Mouse (Mus musculus): Measurements from ENCODE around the gene Tmem150a.

DNA sequence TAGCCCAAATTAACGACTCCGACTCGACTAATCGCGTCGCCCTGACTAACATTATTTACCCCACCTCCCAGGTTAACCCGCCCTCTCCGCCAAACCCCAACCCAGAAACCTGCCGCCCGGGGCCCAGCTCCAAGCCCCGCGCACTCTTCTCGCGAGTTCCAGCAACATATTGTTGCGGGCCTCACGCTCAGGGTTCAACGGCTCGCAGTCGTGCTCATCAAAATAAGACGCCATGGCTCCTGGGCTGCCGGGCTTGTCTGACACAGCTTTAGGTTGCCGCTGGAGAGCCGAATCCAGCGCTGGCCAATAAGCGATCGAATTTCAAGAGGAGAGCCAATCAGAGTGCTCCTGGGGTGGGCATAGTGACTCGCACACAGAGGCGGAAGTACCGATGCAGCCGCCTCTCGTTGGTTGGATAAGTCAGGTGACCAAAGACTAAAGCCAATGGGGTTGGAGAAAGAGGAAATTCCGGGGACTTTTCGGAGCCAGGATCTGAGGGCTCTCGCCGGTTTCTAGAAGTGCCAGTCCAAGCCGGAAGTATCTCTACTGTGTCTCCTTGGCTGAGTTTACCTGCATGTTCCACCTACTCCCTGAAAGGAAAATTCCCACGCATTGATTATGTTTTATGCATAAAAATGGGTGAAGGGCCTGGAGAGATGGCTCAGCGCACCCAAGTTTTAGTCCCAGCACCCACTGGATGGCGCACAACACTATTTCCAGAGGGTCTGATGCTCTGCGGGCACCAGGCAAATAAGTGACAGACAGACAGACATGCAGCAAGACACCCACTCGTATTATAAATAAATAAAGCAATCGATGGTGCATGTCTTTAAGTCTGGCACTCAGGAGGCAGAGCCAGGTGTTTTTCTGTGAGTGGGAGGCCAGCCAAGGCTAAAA, 7.1 kb downstream of the Tmem150a start:
- TF ChIP-seq CTCF (conservative IDR thresholded peaks at IDR 0.05; ENCODE audit: insufficient read depth, insufficient read length, low read depth, low read length) (peak; percentile 37), POLR2A (IDR thresholded peaks at IDR 0.05; ENCODE audit: low read depth, low read length) (peak; percentile 83)
